Mouse (Mus musculus) erythroblast, embryonic 14.5 days (primary cell): ENCODE measurements around the gene Wfdc15a.

Experiments
- GATA1 ChIP-seq: IDR thresholded peaks from 2 replicates; pipeline ENCODE4 v1.6.1; 2012; ENCODE audit warnings: low read length, inconsistent platforms, mixed read lengths
- TAL1 ChIP-seq: IDR thresholded peaks from 3 replicates; pipeline ENCODE4 v1.6.1; 2012; ENCODE audit warnings: low read length, inconsistent platforms, mixed read lengths

- TF ChIP-seq GATA1 (no peak), TAL1 (no peak)
Observed at GRCm38 (mm10) chr2:164184145-164184719, 15.7 kb downstream of the Wfdc15a start.
